13 mouse cellular contexts compared by ENCODE assay signal in the genomic region with DNA sequence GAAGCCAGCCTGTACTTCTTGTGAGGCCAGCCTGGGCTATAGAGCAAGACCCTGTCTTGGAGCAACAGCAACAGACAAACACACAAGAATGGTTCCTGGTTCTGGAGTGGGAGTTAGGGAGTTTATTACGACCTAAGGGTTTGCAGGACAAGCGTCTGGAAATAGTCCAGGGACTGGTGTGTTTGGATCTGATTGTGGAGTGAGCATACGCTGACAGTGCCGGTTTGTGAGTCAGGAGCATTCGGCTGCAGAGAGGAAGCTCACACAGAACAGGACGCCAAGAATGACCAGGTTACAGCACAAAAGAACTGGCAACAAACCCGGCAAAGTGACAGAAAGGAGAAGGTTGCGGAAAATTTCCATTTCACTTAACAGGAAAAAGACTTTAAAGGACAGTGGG.
"Had no signal": no experiment of that assay in that cellular context is flagged by ENCODE, and none has a peak within 500 bp of the region (broad histone marks: within the 10 kb centered on the region; RNA-seq: fewer than 3 reads in every experiment).

No protein-coding gene starts in this region.

- H3K27ac ChIP-seq: limb, embryonic 12.5 days; liver, embryonic 13.5 days; midbrain, embryonic 13.5 days had no signal

- H3K4me1 ChIP-seq: limb, embryonic 12.5 days; liver, embryonic 13.5 days; midbrain, embryonic 13.5 days had no signal

- H3K4me3 ChIP-seq: limb, embryonic 12.5 days; liver, embryonic 13.5 days; midbrain, embryonic 13.5 days had no signal

- DNase-seq: kidney, postnatal 25 days; layer of hippocampus, adult 9-11 months; layer of hippocampus, postnatal 36 days; liver; liver, embryonic 13.5 days; liver, postnatal 0 days; lung, postnatal 36 days; right cerebral cortex, postnatal 4 days; spleen, adult 18-20 months; thymus, adult 18-20 months; thymus, postnatal 36 days had no signal

- H3K9me3 ChIP-seq: limb, embryonic 12.5 days; liver, embryonic 13.5 days; midbrain, embryonic 13.5 days had no signal

- H3K27me3 ChIP-seq: limb, embryonic 12.5 days; liver, embryonic 13.5 days; midbrain, embryonic 13.5 days had no signal

- H3K9ac ChIP-seq: limb, embryonic 12.5 days; liver, embryonic 13.5 days; liver, postnatal 0 days; midbrain, embryonic 13.5 days had no signal

- ATAC-seq: liver, postnatal 0 days; midbrain, embryonic 13.5 days had no signal
